In genomic region chr1:83159603-83160002, GRCm38 (mm10) we compare ENCODE assay signal across 8 mouse cellular contexts. TPM values are rescaled to one million over a fixed set of nuclear protein-coding genes. Genes with fewer than 3 reads are reported as not detected.
DNase-seq lines count a peak whose midpoint lies in the region; ATAC-seq and TF ChIP-seq lines count a peak whose summit lies in the region.

TSS of gene Daw1 (plus strand) at chr1:83159752.

- no peaks in the 10 kb centered on the region for H3K27me3 ChIP-seq in forebrain, embryonic 13.5 days

- no peak within 1 kb of the TSS for H3K27ac ChIP-seq in ES-E14 (ENCODE audit: insufficient read depth, low read depth, low read length, poor library complexity, severe bottlenecking)
- H3K27ac ChIP-seq in forebrain, embryonic 13.5 days: no peak within 1 kb of the TSS

- H3K4me3 ChIP-seq in ES-E14 (ENCODE audit: insufficient read depth in 1 of 2, low read depth in 1 of 2, low read length in 2 of 2, poor library complexity in 1 of 2, severe bottlenecking in 1 of 2): peak within 1 kb of the TSS; percentile 25 to 47; a peak in 3 of 4 replicates
- peak within 1 kb of the TSS; percentile 47 for H3K4me3 ChIP-seq in forebrain, embryonic 13.5 days
- H3K4me3 ChIP-seq in lung, adult 2 months (replicated peaks; ENCODE audit: extremely low read depth, low read depth, low read length): peak within 1 kb of the TSS; percentile 63

- WGBS in forebrain, embryonic 13.5 days: 0% methylated on average over 16 of the region's 16 CpGs
- WGBS in lung, adult 2 months: under 1% methylated on average over 16 of the region's 16 CpGs

- no peak for TF ChIP-seq CTCF in lung, adult 2 months (IDR thresholded peaks at IDR 0.05; ENCODE audit: insufficient read depth, low read length)

- no peak within 1 kb of the TSS; the same call in 1 of the 2 replicates for H3K9ac ChIP-seq in ES-E14 (ENCODE audit: insufficient read depth, low read depth, low read length, poor library complexity, severe bottlenecking)
- peak within 1 kb of the TSS; percentile 43 for H3K9ac ChIP-seq in forebrain, embryonic 13.5 days

- peaks cover 0 to 2% of the 10 kb centered on the region in 2 experiments; a peak in 2 of 4 replicates for H3K4me1 ChIP-seq in ES-E14 (ENCODE audit: control insufficient read depth in 2 of 2, insufficient read depth in 2 of 2, low read length in 2 of 2, poor library complexity in 1 of 2)
- H3K4me1 ChIP-seq in forebrain, embryonic 13.5 days: no peaks in the 10 kb centered on the region
- H3K4me1 ChIP-seq in lung, adult 2 months (ENCODE audit: control insufficient read depth, insufficient read depth, low read length): no peaks in the 10 kb centered on the region

- DNase-seq in ES-E14 (ENCODE audit: low read depth, low spot score): peak; percentile 65
- DNase-seq in brain, adult 2 months (ENCODE audit: low read depth, low spot score): peak; percentile 69
- DNase-seq in heart, postnatal 4 days: peak; percentile 81
- DNase-seq in layer of hippocampus, adult 18-20 months (ENCODE audit: low spot score in 2 of 2): peak; percentile 27 to 51
- peak; percentile 49 for DNase-seq in lung, adult 2 months
- peak; percentile 70 for DNase-seq in ovary, postnatal 36 days (ENCODE audit: low spot score)
- DNase-seq in spleen, postnatal 14 days (ENCODE audit: low spot score in 2 of 2): no peak

- no peaks in the 10 kb centered on the region for H3K36me3 ChIP-seq in ES-E14 (ENCODE audit: control insufficient read depth, insufficient read depth, low read length, poor library complexity, severe bottlenecking)
- H3K36me3 ChIP-seq in forebrain, embryonic 13.5 days (ENCODE audit: poor library complexity, severe bottlenecking): no peaks in the 10 kb centered on the region

- in situ Hi-C loops in ES-E14 (cut with MboI; ENCODE audit: low sequenced_read_pairs in 2 of 2, unreplicated experiment in 2 of 2): no loop called here

- no peak for TF ChIP-seq POLR2A in lung, adult 2 months (IDR thresholded peaks at IDR 0.05; ENCODE audit: borderline replicate concordance, extremely low read depth, low read depth, low read length)

- H3K9me3 ChIP-seq in ES-E14 (ENCODE audit: control insufficient read depth, insufficient read depth, low read depth, low read length): no peaks in the 10 kb centered on the region
- no peaks in the 10 kb centered on the region for H3K9me3 ChIP-seq in forebrain, embryonic 13.5 days (replicated peaks)

- peak; percentile 99 for ATAC-seq in forebrain, embryonic 13.5 days

- peak within 1 kb of the TSS; percentile 74 for H3K4me2 ChIP-seq in forebrain, embryonic 13.5 days

TF ChIP-seq in ES-E14, 5 proteins besides CTCF, POLR2A, EP300 and RAD21:
- TF ChIP-seq ZNF384 (IDR thresholded peaks at IDR 0.05; ENCODE audit: low read depth, low read length): no peak
- no peak for TF ChIP-seq MAFK (IDR thresholded peaks at IDR 0.05; ENCODE audit: insufficient read depth, low read depth, low read length)
- no peak for TF ChIP-seq ZC3H11A (IDR thresholded peaks at IDR 0.05; ENCODE audit: borderline replicate concordance, low read depth, low read length)
- TF ChIP-seq CHD2 (IDR thresholded peaks at IDR 0.05; ENCODE audit: low read depth, low read length): no peak
- TF ChIP-seq HCFC1 (IDR thresholded peaks at IDR 0.05; ENCODE audit: borderline replicate concordance, insufficient read depth, low read length): no peak
TF ChIP-seq in ES-E14: peak in this region for 0.

RNA-seq across cellular contexts. Expression of gene Daw1, which starts in this region (rescaled TPM):
- not detected in 2 replicates for total RNA-seq in ES-E14 (2012; rRNA removed)
- polyA plus RNA-seq in forebrain, embryonic 13.5 days (2015; fragmentation: Nextera tagmentation; extraction: Ambion mirVana): 0.54 and 0.89 TPM in 2 replicates
- not detected for total RNA-seq in heart, postnatal 4 days (2021)
- under 1 TPM; 0.45 to 0.56 TPM for total RNA-seq in layer of hippocampus, adult 18-20 months (2021)
- polyA plus RNA-seq in lung, adult 2 months (2012; rRNA removed): 1.5 and 2.1 TPM in 2 replicates

Comparison
In these comparisons a context has a peak if more than half of its experiments do, and no peak if none do; other contexts are left out.
1. Peak in DNase-seq and H3K4me3 ChIP-seq in ES-E14; RNA of the gene not detected or under 1 TPM.
2. Peak in ATAC-seq, H3K4me3 ChIP-seq, H3K9ac ChIP-seq and H3K4me2 ChIP-seq in forebrain, embryonic 13.5 days; RNA of the gene not detected or under 1 TPM.
3. Peak in DNase-seq in heart, postnatal 4 days; RNA of the gene not detected or under 1 TPM.
4. Peak in DNase-seq in layer of hippocampus, adult 18-20 months; RNA of the gene not detected or under 1 TPM.
5. DNase-seq: peak in brain, adult 2 months (single experiment), lung, adult 2 months (single experiment) and ovary, postnatal 36 days (single experiment); none in spleen, postnatal 14 days (0 of 2).
6. Peak in every context shown above with its lines, with median percentiles within 50 percentile points of each other: H3K4me3 ChIP-seq.